Mouse (Mus musculus) heart, adult 2 months (tissue): ENCODE results near the gene Tuba3b.

Experiments used
- CTCF ChIP-seq: fragments of 200-600 bp; IDR thresholded peaks from 2 replicates; pipeline ENCODE4 v1.8.1; 2022; ENCODE audit warnings: antibody characterized with exemption, mild to moderate bottlenecking, moderate library complexity
- EP300 ChIP-seq: fragments of 200-500 bp; IDR thresholded peaks from 2 replicates; pipeline ENCODE4 v1.6.1; 2011; ENCODE audit warnings: low read depth, low read length, control low read depth; ENCODE audit not compliant: insufficient read depth
- POLR2A ChIP-seq: fragments of 200-500 bp; IDR thresholded peaks from 2 replicates; pipeline ENCODE4 v1.6.1; 2011; ENCODE audit warnings: mild to moderate bottlenecking, low read depth, low read length, control low read depth; ENCODE audit not compliant: insufficient read depth

DNA sequence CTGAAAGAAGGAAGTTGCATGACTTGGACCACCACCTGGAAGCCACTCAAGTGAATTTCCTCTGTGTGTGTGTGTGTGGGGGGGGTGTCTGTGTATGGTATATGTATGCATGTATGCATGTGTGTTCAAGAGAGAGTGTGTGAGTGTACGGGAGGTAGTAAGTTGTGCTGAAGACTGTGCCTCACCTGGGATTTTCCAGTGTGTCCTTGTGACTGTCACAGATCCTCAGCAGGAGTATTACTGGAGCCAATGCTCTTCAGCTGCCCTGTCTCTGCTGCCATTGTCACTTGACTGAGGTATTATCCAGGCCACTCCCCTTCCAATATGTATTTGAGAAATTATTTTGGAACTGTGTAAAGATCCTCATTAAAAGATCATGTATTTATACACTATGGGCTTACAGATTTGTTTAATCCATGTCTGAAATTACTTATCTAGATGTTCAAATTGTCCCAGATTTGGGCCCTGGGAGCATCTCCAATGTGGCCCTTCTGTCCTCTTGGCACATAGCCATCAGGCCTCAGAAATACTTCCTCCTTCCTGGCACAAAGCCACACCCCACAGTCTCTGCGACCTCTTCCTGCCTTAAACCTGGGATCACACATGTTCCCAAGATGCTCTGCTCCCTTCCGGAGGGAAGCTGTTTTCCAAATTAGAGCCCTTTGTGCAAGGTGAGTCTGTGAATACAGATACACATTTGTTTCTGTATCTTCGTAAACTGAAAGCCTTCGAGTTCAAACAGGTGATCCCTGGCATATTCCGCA is 42.1 kb upstream of the Tuba3b start:
- TF ChIP-seq POLR2A (no peak), CTCF (no peak), EP300 (no peak)
